Mouse (Mus musculus) adrenal gland, adult (tissue): ENCODE data around the gene Pld1.
A peak's percentile ranks its signal among the peaks of the same experiment; 100 is the strongest.

Source experiments
- DNase-seq, 2 experiments: peaks; one replicate each; pipeline ENCODE4 v3.0.0; 2022 to 2023; ENCODE audit warnings: low spot score in 1 of 2; ENCODE audit not compliant: inconsistent age in 2 of 2

Pld1 gene

GRCm38 (mm10) chr3:27938381-27939323 is at the start of gene Pld1:
Pld1 (plus strand) TSS chr3:27938695.
- peak; percentile 77 to 89 for DNase-seq

GRCm38 (mm10) chr3:27896318-27896892 is 42.1 kb upstream of the Pld1 start, which contains the start of gene Tmem212:
Tmem212 (minus strand) TSS chr3:27896368.
- no peak for DNase-seq

- no peak for DNase-seq
These were observed 40.3 kb upstream of the Pld1 start for GRCm38 (mm10) chr3:27898178-27898577.

GRCm38 (mm10) chr3:27899012-27899726 is 39.3 kb upstream of the Pld1 start:
- DNase-seq, result no peak

GRCm38 (mm10) chr3:27901846-27902245 is 36.6 kb upstream of the Pld1 start:
- no peak for DNase-seq

- DNase-seq, result no peak
These were observed 33.7 kb upstream of the Pld1 start for GRCm38 (mm10) chr3:27904659-27905330.

- no peak for DNase-seq
These were observed 31.8 kb upstream of the Pld1 start for GRCm38 (mm10) chr3:27906647-27907209.

GRCm38 (mm10) chr3:27907301-27907700 is 31.2 kb upstream of the Pld1 start:
- no peak for DNase-seq

- DNase-seq, result no peak
These were observed 30.2 kb upstream of the Pld1 start for GRCm38 (mm10) chr3:27908316-27908715.

GRCm38 (mm10) chr3:27909016-27909415 is 29.5 kb upstream of the Pld1 start:
- DNase-seq, result no peak

GRCm38 (mm10) chr3:27918656-27919436 is 19.6 kb upstream of the Pld1 start:
- no peak for DNase-seq

- no peak for DNase-seq
These were observed 17.1 kb upstream of the Pld1 start for GRCm38 (mm10) chr3:27921268-27922020.

GRCm38 (mm10) chr3:27924037-27924436 is 14.5 kb upstream of the Pld1 start:
- DNase-seq, result no peak

- no peak for DNase-seq
These were observed 9.3 kb upstream of the Pld1 start for GRCm38 (mm10) chr3:27929219-27929618.

GRCm38 (mm10) chr3:27932391-27932790 is 6.1 kb upstream of the Pld1 start:
- DNase-seq, result no peak

GRCm38 (mm10) chr3:27935644-27936043 is 2.9 kb upstream of the Pld1 start:
- no peak for DNase-seq

GRCm38 (mm10) chr3:27936731-27937130 is 1.8 kb upstream of the Pld1 start:
- DNase-seq, result no peak

GRCm38 (mm10) chr3:27937144-27938110 is 1.1 kb upstream of the Pld1 start:
- peak in 1 of 2 experiments; percentile 38 for DNase-seq
